32 mouse cellular contexts compared by ENCODE assay signal in genomic region chr7:36989380-36989779, GRCm38 (mm10).
"Had no signal": no experiment of that assay in that cellular context is flagged by ENCODE, and none has a peak within 500 bp of the region (broad histone marks: within the 10 kb centered on the region; RNA-seq: fewer than 3 reads in every experiment).

No protein-coding gene starts in this region.

- H3K9me3 ChIP-seq: limb, embryonic 10.5 days; limb, embryonic 15.5 days; liver, embryonic 15.5 days; lung, embryonic 15.5 days; midbrain, embryonic 15.5 days had no signal

- H3K27me3 ChIP-seq: limb, embryonic 12.5 days; limb, embryonic 13.5 days; limb, embryonic 15.5 days; liver, embryonic 12.5 days; liver, embryonic 13.5 days; liver, embryonic 15.5 days; lung, embryonic 15.5 days; megakaryocyte, embryonic 14.5 days; midbrain, embryonic 12.5 days; midbrain, embryonic 13.5 days; midbrain, embryonic 15.5 days; neural tube, embryonic 12.5 days had no signal

- H3K4me2 ChIP-seq: limb, embryonic 12.5 days; limb, embryonic 13.5 days; limb, embryonic 15.5 days; liver, embryonic 11.5 days; liver, embryonic 12.5 days; liver, embryonic 13.5 days; liver, embryonic 15.5 days; lung, embryonic 14.5 days; lung, embryonic 15.5 days; midbrain, embryonic 11.5 days; midbrain, embryonic 12.5 days; midbrain, embryonic 13.5 days; midbrain, embryonic 15.5 days; neural tube, embryonic 12.5 days had no signal

- H3K36me3 ChIP-seq: limb, embryonic 10.5 days; limb, embryonic 12.5 days; limb, embryonic 13.5 days; limb, embryonic 15.5 days; liver, embryonic 12.5 days; liver, embryonic 13.5 days; liver, embryonic 15.5 days; lung, embryonic 15.5 days; midbrain, embryonic 10.5 days; midbrain, embryonic 12.5 days; midbrain, embryonic 13.5 days; midbrain, embryonic 15.5 days; neural tube, embryonic 12.5 days had no signal

- DNase-seq: left cerebral cortex, postnatal 4 days; liver; liver, embryonic 13.5 days; liver, postnatal 0 days; lung, adult 18-20 months; lung, adult 2 months; lung, embryonic 14.5 days; lung, postnatal 10 days; lung, postnatal 14 days; lung, postnatal 36 days; lung, postnatal 4 days; midbrain, embryonic 14.5 days had no signal

- H3K4me3 ChIP-seq: left cerebral cortex, adult 2 months; limb, embryonic 10.5 days; limb, embryonic 12.5 days; limb, embryonic 13.5 days; limb, embryonic 15.5 days; liver, embryonic 12.5 days; liver, embryonic 13.5 days; liver, embryonic 15.5 days; lung, embryonic 15.5 days; megakaryocyte, embryonic 14.5 days; midbrain, embryonic 10.5 days; midbrain, embryonic 12.5 days; midbrain, embryonic 13.5 days; midbrain, embryonic 15.5 days; myocyte; neural tube, embryonic 12.5 days had no signal

- ATAC-seq: liver, embryonic 12.5 days; liver, postnatal 0 days; midbrain, embryonic 13.5 days; midbrain, embryonic 15.5 days; midbrain, embryonic 16.5 days had no signal

- H3K27ac ChIP-seq: left cerebral cortex, adult 2 months; limb, embryonic 10.5 days; limb, embryonic 12.5 days; limb, embryonic 13.5 days; limb, embryonic 15.5 days; liver, embryonic 12.5 days; liver, embryonic 13.5 days; liver, embryonic 14.5 days; liver, embryonic 15.5 days; lung, embryonic 15.5 days; macrophage; midbrain, embryonic 10.5 days; midbrain, embryonic 12.5 days; midbrain, embryonic 13.5 days; midbrain, embryonic 15.5 days; neural tube, embryonic 12.5 days had no signal

- H3K9ac ChIP-seq: limb, embryonic 12.5 days; limb, embryonic 13.5 days; limb, embryonic 15.5 days; liver, embryonic 12.5 days; liver, embryonic 13.5 days; liver, embryonic 14.5 days; liver, embryonic 15.5 days; liver, postnatal 0 days; lung, embryonic 14.5 days; lung, embryonic 15.5 days; midbrain, embryonic 12.5 days; midbrain, embryonic 13.5 days; midbrain, embryonic 15.5 days; neural tube, embryonic 12.5 days had no signal

- H3K4me1 ChIP-seq: limb, embryonic 10.5 days; limb, embryonic 12.5 days; limb, embryonic 13.5 days; limb, embryonic 15.5 days; liver, embryonic 12.5 days; liver, embryonic 13.5 days; liver, embryonic 15.5 days; lung, embryonic 15.5 days; megakaryocyte, embryonic 14.5 days; midbrain, embryonic 10.5 days; midbrain, embryonic 12.5 days; midbrain, embryonic 13.5 days; midbrain, embryonic 15.5 days; neural tube, embryonic 12.5 days had no signal
